Mouse (Mus musculus) cerebellum, adult 2 months (tissue): Measurements from ENCODE around the gene Hook1. TPM values are rescaled to one million over a fixed set of nuclear protein-coding genes. Genes with fewer than 3 reads are reported as not detected.

Experiments used
- DNase-seq, 2 experiments: peaks; one replicate each; pipeline ENCODE4 v3.0.0; 2021
- H3K27ac ChIP-seq: fragments of 200-500 bp; 2 replicates; pipeline ENCODE4 v1.5.1; 2012; ENCODE audit warnings: low read length, control low read depth, inconsistent platforms; ENCODE audit not compliant: insufficient read depth
- H3K27me3 ChIP-seq: fragments of 200-500 bp; 2 replicates; pipeline ENCODE4 v1.6.1; 2012; ENCODE audit warnings: inconsistent platforms, mild to moderate bottlenecking, low read length, moderate library complexity; ENCODE audit not compliant: control insufficient read depth, insufficient read depth
- H3K4me1 ChIP-seq: fragments of 200-500 bp; 2 replicates; pipeline ENCODE4 v1.6.1; 2011; ENCODE audit warnings: low read length; ENCODE audit not compliant: control insufficient read depth, insufficient read depth
- H3K4me3 ChIP-seq: fragments of 200-500 bp; replicated peaks from 2 replicates; pipeline ENCODE3; 2011; ENCODE audit warnings: mild to moderate bottlenecking, low read depth, low read length, control low read depth; ENCODE audit not compliant: insufficient read depth
- CTCF ChIP-seq: fragments of 200-500 bp; IDR thresholded peaks from 2 replicates; pipeline ENCODE4 v1.5.1; 2011; ENCODE audit warnings: low read depth, mild to moderate bottlenecking, control low read depth, low read length, moderate library complexity, borderline replicate concordance; ENCODE audit not compliant: insufficient read depth
- POLR2A ChIP-seq: fragments of 200-500 bp; IDR thresholded peaks from 2 replicates; pipeline ENCODE4 v1.6.1; 2011; ENCODE audit warnings: low read length, control low read depth, borderline replicate concordance; ENCODE audit not compliant: insufficient read depth
- WGBS: fragments of 180-500 bp; shearing (Covaris S2); methylation state at CpG from one replicate; pipeline ENCODE4 v1.1.7; 2018; 5-methylcytosine and 5-hydroxymethylcytosine counted together
- polyA plus RNA-seq: library from polyadenylated mRNA; depleted of rRNA; stranded (reverse); fragments of >200 nt; gene quantifications from 2 replicates; pipeline ENCODE4 v1.2.3, GENCODE M21; 2012; rRNA removed

Hook1 gene
- polyA plus RNA-seq, 1 experiment = 48.1 TPM

DNA sequence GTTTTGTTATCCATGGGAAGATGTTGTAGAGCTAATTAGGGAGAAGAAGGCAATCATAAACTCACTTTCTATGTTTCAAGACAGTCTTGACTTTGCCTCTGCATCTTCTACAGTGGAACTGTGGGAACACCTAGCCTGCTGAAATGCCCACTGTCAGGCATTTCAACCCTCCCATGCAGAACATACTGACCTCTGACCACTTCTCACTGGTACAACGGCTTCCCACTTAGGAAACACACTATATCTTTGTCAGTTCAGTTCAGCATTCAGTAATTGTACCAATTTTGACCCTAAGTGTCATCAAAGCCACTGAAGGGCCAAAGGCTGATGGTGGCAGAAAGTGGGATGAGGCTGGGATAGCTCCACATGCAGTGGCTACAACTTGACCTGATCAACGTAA is 95.0 kb downstream of the Hook1 start:
- Histone ChIP-seq H3K27me3 (no peaks in the 10 kb centered on the region), H3K4me3 (no peak overlapping the region), H3K27ac (no peak overlapping the region), H3K4me1 (no peaks in the 10 kb centered on the region)
- whole genome bisulfite sequencing = 85% methylated on average over 2 of the region's 2 CpGs
- no peak for DNase-seq
- TF ChIP-seq POLR2A (no peak), CTCF (no peak)

Other genes with a start within 250 kb of the Hook1 start
- not detected in 2 replicates for gene Cyp2j13, start 110.3 kb downstream of the Hook1 start, polyA plus RNA-seq
- 5.7 and 7.9 TPM in 2 replicates for gene Cyp2j12, start 173.9 kb downstream of the Hook1 start, polyA plus RNA-seq